Mouse (Mus musculus) naive thymus-derived CD4-positive, alpha-beta T cell, adult 2 months (primary cell): Measurements from ENCODE around the gene Polq.
"Not testable (repeated sequence)": the region's sequence is repeated elsewhere in the genome, so short reads cannot be mapped to it uniquely, and the experiment has no call there.

Experiments
- DNase-seq: peaks from one replicate; pipeline ENCODE4 v3.0.0-alpha.2; 2011; ENCODE audit warnings: low read depth

Gene Polq

GRCm38 (mm10) chr16:37094169-37094833 is 82.7 kb downstream of the Polq start:
- peak; percentile 80 for DNase-seq

GRCm38 (mm10) chr16:37108763-37109162 is 97.2 kb downstream of the Polq start:
- DNase-seq, result no peak

- DNase-seq, result peak; percentile 23
These were observed 97.7 kb downstream of the Polq start for GRCm38 (mm10) chr16:37109285-37109684.

DNA sequence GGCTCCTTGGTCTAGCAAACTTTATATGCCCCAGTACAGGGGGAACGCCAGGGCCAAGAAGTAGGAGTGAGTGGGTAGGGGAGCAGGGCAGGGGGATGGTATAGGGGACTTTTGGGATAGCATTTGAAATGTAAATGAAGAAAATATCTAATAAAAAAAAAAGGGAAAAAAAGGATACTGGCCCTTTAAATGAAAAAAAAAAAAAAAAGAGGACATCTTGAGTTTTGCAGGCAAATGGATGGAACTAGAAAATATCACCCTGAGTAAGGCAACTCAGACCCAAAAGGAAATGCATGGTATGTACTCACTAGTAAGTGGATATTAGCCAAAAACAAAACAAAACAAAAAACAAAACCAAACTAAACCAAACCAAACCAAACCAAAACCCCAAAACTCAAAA is 113.6 kb downstream of the Polq start:
- not testable (repeated sequence) for DNase-seq
